ENCODE assay signal across 8 mouse cellular contexts in genomic region chr9:31463692-31464474, GRCm38 (mm10). TPM values are rescaled to one million over a fixed set of nuclear protein-coding genes. Genes with fewer than 3 reads are reported as not detected.
A peak's percentile ranks its signal among the peaks of the same experiment; 100 is the strongest.
DNase-seq lines count a peak whose midpoint lies in the region; ATAC-seq and TF ChIP-seq lines count a peak whose summit lies in the region.

Tmem45b (minus strand) TSS chr9:31464462.

- H3K4me3 ChIP-seq in heart, embryonic 15.5 days: peak within 1 kb of the TSS; percentile 21
- H3K4me3 ChIP-seq in heart, adult 2 months: no peak within 1 kb of the TSS
- no peak within 1 kb of the TSS for H3K4me3 ChIP-seq in embryonic facial prominence, embryonic 11.5 days (ENCODE audit: low read depth, low read length)
- H3K4me3 ChIP-seq in midbrain, embryonic 14.5 days (replicated peaks; ENCODE audit: low read depth, low read length): no peak within 1 kb of the TSS

- no peak for ATAC-seq in heart, embryonic 15.5 days (replicated peaks; ENCODE audit: insufficient number of reproducible peaks, insufficient read depth, low FRiP score, low read depth)
- ATAC-seq in embryonic facial prominence, embryonic 11.5 days (replicated peaks; ENCODE audit: insufficient number of reproducible peaks, low FRiP score, low TSS enrichment, low read depth): no peak
- ATAC-seq in midbrain, embryonic 14.5 days (ENCODE audit: low FRiP score, low TSS enrichment): no peak

- no peak for TF ChIP-seq CTCF in heart, adult 2 months (IDR thresholded peaks at IDR 0.05)

- H3K36me3 ChIP-seq in heart, embryonic 15.5 days: no peaks in the 10 kb centered on the region
- H3K36me3 ChIP-seq in heart, adult 2 months (ENCODE audit: control insufficient read depth, insufficient read depth, low read length): no peaks in the 10 kb centered on the region
- no peaks in the 10 kb centered on the region for H3K36me3 ChIP-seq in embryonic facial prominence, embryonic 11.5 days (replicated peaks; ENCODE audit: control insufficient read depth, insufficient read depth, low read depth, low read length)
- no peaks in the 10 kb centered on the region for H3K36me3 ChIP-seq in midbrain, embryonic 14.5 days (ENCODE audit: control insufficient read depth, insufficient read depth, low read length)

- 6% methylated on average over 33 of the region's 33 CpGs for WGBS in heart, embryonic 15.5 days
- WGBS in heart, adult 2 months: 7% methylated on average over 33 of the region's 33 CpGs
- WGBS in embryonic facial prominence, embryonic 11.5 days: 6% methylated on average over 33 of the region's 33 CpGs
- WGBS in midbrain, embryonic 14.5 days: 10% methylated on average over 33 of the region's 33 CpGs

- H3K79me2 ChIP-seq in heart, adult 2 months (replicated peaks; ENCODE audit: control insufficient read depth, insufficient read depth, low read length): no peaks in the 10 kb centered on the region

- H3K4me1 ChIP-seq in heart, embryonic 15.5 days (replicated peaks): peaks cover 12% of the 10 kb centered on the region
- H3K4me1 ChIP-seq in heart, adult 2 months (ENCODE audit: control insufficient read depth, insufficient read depth, low read length): no peaks in the 10 kb centered on the region
- no peaks in the 10 kb centered on the region; the same call in none of the 2 replicates for H3K4me1 ChIP-seq in embryonic facial prominence, embryonic 11.5 days (ENCODE audit: control insufficient read depth, insufficient read depth, low read length)
- no peaks in the 10 kb centered on the region for H3K4me1 ChIP-seq in midbrain, embryonic 14.5 days (ENCODE audit: control insufficient read depth, insufficient read depth, low read length)

- H3K27me3 ChIP-seq in heart, embryonic 15.5 days: peaks cover 42% of the 10 kb centered on the region
- H3K27me3 ChIP-seq in heart, adult 2 months (ENCODE audit: control insufficient read depth, insufficient read depth, low read length): peaks cover 4% of the 10 kb centered on the region; the same call in 1 of the 2 replicates
- peaks cover 19% of the 10 kb centered on the region for H3K27me3 ChIP-seq in embryonic facial prominence, embryonic 11.5 days (ENCODE audit: control insufficient read depth, insufficient read depth, low read length)
- H3K27me3 ChIP-seq in midbrain, embryonic 14.5 days (ENCODE audit: control insufficient read depth, insufficient read depth, low read length): peaks cover 12% of the 10 kb centered on the region; the same call in 1 of the 2 replicates

- H3K4me2 ChIP-seq in heart, embryonic 15.5 days: peak within 1 kb of the TSS; percentile 55
- H3K4me2 ChIP-seq in embryonic facial prominence, embryonic 11.5 days (ENCODE audit: low read depth, low read length): peak within 1 kb of the TSS; percentile 38
- peak within 1 kb of the TSS; percentile 21 for H3K4me2 ChIP-seq in midbrain, embryonic 14.5 days (ENCODE audit: low read length)

- no peak for TF ChIP-seq EP300 in heart, adult 2 months (IDR thresholded peaks at IDR 0.05; ENCODE audit: insufficient read depth, low read depth, low read length)

- H3K9me3 ChIP-seq in heart, embryonic 15.5 days (replicated peaks): no peaks in the 10 kb centered on the region
- no peaks in the 10 kb centered on the region for H3K9me3 ChIP-seq in embryonic facial prominence, embryonic 11.5 days (replicated peaks; ENCODE audit: control insufficient read depth, low read length)
- no peaks in the 10 kb centered on the region for H3K9me3 ChIP-seq in midbrain, embryonic 14.5 days (ENCODE audit: control insufficient read depth, low read length)

- H3K27ac ChIP-seq in heart, embryonic 15.5 days: no peak within 1 kb of the TSS
- H3K27ac ChIP-seq in heart, adult 2 months: no peak within 1 kb of the TSS
- H3K27ac ChIP-seq in embryonic facial prominence, embryonic 11.5 days (replicated peaks; ENCODE audit: low read depth, low read length): no peak within 1 kb of the TSS
- H3K27ac ChIP-seq in midbrain, embryonic 14.5 days (replicated peaks; ENCODE audit: low read depth, low read length): no peak within 1 kb of the TSS

- intact Hi-C loops in heart, adult 2 months (cut with DNase I): no loop called here

- H3K9ac ChIP-seq in heart, embryonic 15.5 days: no peak within 1 kb of the TSS
- no peak within 1 kb of the TSS for H3K9ac ChIP-seq in heart, adult 2 months (ENCODE audit: low read depth, low read length)
- no peak within 1 kb of the TSS; the same call in 1 of the 2 replicates for H3K9ac ChIP-seq in embryonic facial prominence, embryonic 11.5 days (replicated peaks; ENCODE audit: low read length)
- H3K9ac ChIP-seq in midbrain, embryonic 14.5 days (replicated peaks; ENCODE audit: low read length): no peak within 1 kb of the TSS

- no peak for TF ChIP-seq POLR2A in heart, adult 2 months (IDR thresholded peaks at IDR 0.05; ENCODE audit: insufficient read depth, low read depth, low read length)

- no peak for DNase-seq in heart, adult 2 months
- DNase-seq in embryonic facial prominence, embryonic 11.5 days (ENCODE audit: low spot score): no peak
- peak; percentile 32 for DNase-seq in kidney, adult 18-20 months
- peak; percentile 1 for DNase-seq in midbrain, embryonic 14.5 days
- no peak for DNase-seq in spleen, adult 12 weeks (ENCODE audit: low spot score)
- no peak for DNase-seq in embryo, embryonic 10.5 days (ENCODE audit: low spot score)
- DNase-seq in retina, embryonic 14.5 days (ENCODE audit: low spot score): no peak

RNA-seq across cellular contexts. Expression of gene Tmem45b, which starts in this region (rescaled TPM):
- not detected in 2 replicates for polyA plus RNA-seq in heart, embryonic 15.5 days (2015; fragmentation: Nextera tagmentation; extraction: Ambion mirVana)
- 1 to 10 TPM in 1 of 2 experiments, under 1 TPM in 1; 0.76 to 1.0 TPM for total RNA-seq in heart, adult 2 months (2021)
- 11.0 and 18.9 TPM in 2 replicates for polyA plus RNA-seq in heart, adult 2 months (2012; rRNA removed)
- 0.11 and 0.26 TPM in 2 replicates for polyA plus RNA-seq in embryonic facial prominence, embryonic 11.5 days (2014; fragmentation: Nextera tagmentation; extraction: Ambion mirVana)
- 0.18 TPM in 1 of 2 replicates, not detected in the other for polyA plus RNA-seq in midbrain, embryonic 14.5 days (2014; fragmentation: Nextera tagmentation; extraction: Ambion mirVana)

Comparison
In these comparisons a context has a peak if more than half of its experiments do, and no peak if none do; other contexts are left out.
1. Peak in DNase-seq and H3K4me2 ChIP-seq in midbrain, embryonic 14.5 days; RNA of the gene not detected or under 1 TPM.